Mouse (Mus musculus) ES-E14 (cell line): ENCODE results near the gene Gm17545.

Experiments
- CHD2 ChIP-seq: IDR thresholded peaks from 2 replicates; pipeline ENCODE4 v1.6.1; 2014; ENCODE audit warnings: mild to moderate bottlenecking, low read depth, low read length, inconsistent platforms
- HCFC1 ChIP-seq: IDR thresholded peaks from 2 replicates; pipeline ENCODE4 v1.6.1; 2012; ENCODE audit warnings: low read length, inconsistent platforms, borderline replicate concordance; ENCODE audit not compliant: insufficient read depth
- ZC3H11A ChIP-seq: IDR thresholded peaks from 2 replicates; pipeline ENCODE4 v1.6.1; 2012; ENCODE audit warnings: low read depth, mild to moderate bottlenecking, inconsistent platforms, low read length, borderline replicate concordance
- ZNF384 ChIP-seq: IDR thresholded peaks from 2 replicates; pipeline ENCODE4 v1.6.1; 2012; ENCODE audit warnings: low read depth, low read length, inconsistent platforms

GRCm38 (mm10) chr9:22466212-22466611, 12.1 kb downstream of the Gm17545 start:
- TF ChIP-seq ZC3H11A (no peak), HCFC1 (no peak), ZNF384 (no peak), CHD2 (no peak)
